Mouse (Mus musculus) retina, adult 2 months (tissue): ENCODE measurements around the gene Cd4.

Source experiments
- DNase-seq: peaks from one replicate; pipeline ENCODE4 v3.0.0-alpha.2; 2012; ENCODE audit warnings: low read depth, low spot score

Cd4 gene

GRCm38 (mm10) chr6:124887986-124888385 lies at the start of gene Cd4:
TSS of gene Cd4 (minus strand) at chr6:124888221.
- no peak for DNase-seq

- DNase-seq = no peak
Measured at GRCm38 (mm10) chr6:124937493-124937892, 49.5 kb upstream of the Cd4 start.

DNA sequence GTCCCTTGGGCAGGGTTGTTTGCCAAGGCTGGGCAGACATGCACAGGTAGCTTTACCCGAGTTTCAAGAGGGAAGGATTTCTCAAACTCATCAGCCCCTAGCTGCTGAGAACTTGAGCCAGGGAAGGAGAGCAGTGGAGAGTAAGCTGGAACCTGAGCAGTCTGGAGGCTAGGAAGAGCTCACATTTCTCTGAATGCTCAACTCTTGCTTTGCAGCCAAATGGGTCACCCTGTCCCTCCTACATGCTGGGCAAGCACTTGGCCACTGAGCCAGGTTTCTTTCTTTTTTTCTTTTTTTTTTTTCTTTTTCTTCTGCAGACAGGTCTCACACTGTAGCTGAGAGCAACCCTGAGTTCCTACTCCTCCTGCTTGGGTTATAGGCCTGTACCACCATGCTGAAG lies 48.7 kb upstream of the Cd4 start:
- no peak for DNase-seq

- no peak for DNase-seq
Measured at GRCm38 (mm10) chr6:124934670-124935069, 46.6 kb upstream of the Cd4 start.

- no peak for DNase-seq
Measured at GRCm38 (mm10) chr6:124933127-124933526, 45.1 kb upstream of the Cd4 start.

DNA sequence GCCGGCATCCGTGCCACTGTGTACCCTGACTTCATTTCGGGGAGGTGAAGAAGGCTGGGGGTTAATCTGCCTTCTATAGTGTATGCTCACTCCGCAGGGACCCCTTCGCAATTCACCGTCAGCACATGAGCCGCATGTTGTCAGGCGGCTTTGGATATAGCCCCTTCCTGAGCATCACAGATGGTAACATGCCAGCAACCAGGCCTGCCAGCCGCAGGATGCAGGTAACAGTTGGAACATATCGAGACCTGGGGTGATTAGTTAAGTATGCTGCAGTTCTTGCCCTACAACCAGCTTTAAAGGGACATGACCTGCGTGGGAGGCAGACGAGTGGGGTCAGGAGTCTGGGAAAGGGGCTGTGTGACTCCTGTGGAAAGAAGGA lies 44.3 kb upstream of the Cd4 start:
- no peak for DNase-seq

- DNase-seq = no peak
Measured at GRCm38 (mm10) chr6:124931525-124932313, 43.7 kb upstream of the Cd4 start.

DNA sequence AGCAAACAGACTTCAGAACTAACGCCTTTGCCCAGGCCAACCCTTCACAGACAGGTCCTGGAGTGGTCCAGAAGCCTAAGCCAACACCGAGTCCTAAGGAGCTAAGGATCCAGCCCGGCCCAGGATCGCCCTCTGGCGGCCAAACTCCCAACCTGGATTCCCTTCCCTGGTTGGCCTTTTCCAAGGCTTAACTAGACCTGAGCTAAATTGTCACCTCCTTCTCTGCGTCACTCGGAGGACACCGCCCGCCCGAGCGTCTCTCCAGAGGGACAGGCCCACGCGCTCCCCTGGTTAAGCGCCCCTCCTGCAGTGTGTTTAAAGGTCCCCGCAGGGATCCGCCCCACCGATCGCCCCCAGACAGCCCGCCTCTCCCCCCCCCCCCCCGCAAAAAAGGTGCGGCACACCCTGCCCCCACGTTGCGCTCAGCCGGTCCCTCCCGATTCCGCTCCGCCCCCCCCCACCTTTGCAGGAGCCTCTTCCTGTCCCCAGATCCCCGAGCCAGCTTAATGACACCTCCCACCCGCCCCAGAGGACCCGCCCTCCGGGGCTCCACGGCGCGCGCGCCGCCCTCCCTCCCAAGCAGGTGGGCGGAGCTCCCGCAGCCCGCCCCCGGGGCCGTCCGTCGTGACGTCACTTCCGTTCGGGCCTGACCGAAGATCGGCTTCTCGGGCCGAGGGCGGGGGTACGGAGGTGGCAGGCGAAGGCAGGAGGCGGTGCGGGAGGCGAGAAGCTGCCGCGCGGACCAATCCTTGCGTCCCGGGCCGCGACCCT lies 42.9 kb upstream of the Cd4 start, which contains the start of gene Mlf2:
Mlf2 (plus strand) TSS at position 633 of the 771 bp plus-strand sequence.
- peak; percentile 97 for DNase-seq

- no peak for DNase-seq
Measured at GRCm38 (mm10) chr6:124930231-124930630, 42.2 kb upstream of the Cd4 start.

- no peak for DNase-seq
Measured at GRCm38 (mm10) chr6:124925941-124926340, 37.9 kb upstream of the Cd4 start.

DNA sequence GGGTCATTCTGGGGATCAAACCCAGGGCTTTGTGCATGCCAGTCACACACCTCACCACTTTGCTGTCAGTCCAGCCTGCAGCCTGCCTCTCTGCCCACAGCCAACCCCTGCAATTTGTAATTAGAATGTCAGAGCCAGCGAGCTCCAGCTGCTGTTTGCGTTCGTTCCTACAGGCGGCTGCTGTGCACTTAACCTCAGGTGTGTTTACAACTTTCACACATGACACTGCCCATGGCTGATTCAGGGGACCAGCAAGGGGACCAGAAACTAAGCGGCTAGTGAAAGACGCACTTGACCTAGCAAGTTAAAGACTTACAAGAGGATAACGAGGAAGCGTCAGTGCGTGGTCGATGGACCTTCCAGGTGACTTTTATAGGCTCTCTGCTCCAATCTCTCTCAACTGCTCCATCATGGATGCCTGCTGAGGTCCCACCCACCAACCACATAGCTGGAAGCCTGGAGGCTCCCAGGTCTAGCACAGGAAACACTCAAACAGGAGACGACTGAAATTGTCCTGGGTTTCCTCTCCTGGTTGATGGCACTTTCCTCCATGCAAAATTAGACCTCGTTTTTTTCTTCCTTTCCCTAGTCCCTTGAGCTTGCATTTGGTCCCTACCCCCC lies 37.3 kb upstream of the Cd4 start:
- DNase-seq = no peak

DNA sequence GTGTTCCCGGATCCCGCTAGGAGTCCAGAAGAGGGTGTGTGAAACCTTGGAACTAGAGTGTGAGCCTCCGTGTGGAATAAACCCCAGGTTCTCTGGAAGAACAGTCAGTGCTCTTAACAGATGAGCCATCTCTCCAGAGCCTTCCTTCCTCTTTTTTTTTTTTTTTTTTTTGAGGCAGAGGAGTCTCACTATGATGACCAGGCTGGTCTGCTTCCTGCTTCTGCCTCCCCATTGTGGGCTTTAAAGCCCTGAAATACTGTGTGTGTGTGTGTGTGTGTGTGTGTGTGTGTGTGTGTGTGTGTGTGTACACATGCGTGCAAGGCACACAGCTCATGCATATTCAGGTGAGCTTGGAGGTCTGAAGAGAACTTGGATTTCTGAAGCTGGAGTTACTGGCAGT lies 33.5 kb upstream of the Cd4 start:
- no peak for DNase-seq

DNA sequence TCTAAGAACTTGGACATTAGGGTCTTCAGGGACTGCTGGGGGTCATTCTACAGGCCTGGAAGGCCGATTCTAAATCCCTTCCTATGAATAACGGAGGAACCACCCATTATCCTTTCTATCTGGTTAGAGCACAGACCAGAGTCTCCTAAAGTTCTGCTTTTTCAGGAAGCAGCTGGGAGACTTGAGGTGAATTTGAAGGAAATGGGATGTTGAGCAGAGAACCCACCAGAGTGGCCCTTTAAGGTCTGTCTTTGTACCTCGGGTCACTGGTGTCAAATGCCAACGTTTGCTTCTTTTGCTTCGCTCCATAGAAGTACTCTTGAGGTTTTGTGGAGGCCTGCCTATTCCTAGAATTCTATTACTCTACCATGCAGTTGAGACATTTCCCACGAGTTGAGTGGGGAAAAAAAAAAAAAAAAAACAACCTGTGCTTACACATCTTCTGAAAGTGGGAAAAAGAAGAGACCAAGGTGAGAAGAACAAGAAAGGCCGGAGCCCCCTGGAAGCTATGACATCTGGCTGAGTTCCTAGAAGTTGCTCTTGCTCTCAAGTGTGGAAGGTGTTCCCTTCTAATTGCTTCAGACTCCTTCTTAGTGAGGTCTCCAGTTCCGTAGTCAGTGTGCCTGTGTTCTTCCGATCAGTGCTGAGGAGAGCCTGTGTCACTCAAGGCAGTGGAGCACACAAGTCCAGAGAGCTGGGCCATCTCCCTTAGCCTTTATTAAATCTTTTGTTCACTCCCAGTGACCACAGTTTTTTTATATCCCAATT lies 32.5 kb upstream of the Cd4 start:
- no peak for DNase-seq

DNA sequence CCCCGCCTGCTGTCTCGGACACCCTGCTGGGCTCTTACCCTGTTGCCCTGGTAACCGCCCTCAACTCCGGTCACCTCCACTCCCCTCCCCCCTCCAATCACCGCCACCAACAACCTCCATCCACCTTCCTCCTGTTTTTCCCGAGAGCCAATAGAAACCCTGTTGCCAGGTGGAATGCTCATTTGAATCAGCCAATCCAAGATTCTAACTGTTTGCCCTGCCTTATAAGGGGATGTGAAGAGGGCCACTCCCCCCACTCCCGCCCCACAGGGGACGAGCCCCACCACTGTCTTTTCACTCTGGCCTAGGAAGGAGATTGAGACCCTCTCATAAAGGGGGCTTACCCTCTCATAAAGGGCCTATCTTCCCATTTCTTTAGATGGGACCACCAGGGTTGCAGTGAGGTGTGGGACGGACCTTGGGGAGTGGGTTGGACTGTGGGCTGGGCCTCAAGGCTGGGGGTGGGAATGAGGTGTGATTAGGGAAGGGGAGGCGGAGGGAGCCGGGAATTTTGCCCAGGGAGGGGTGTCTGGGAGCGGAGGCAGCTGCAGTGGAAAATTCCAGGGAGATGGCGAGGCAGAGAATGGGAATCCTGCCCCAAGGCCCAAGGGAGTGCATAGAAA lies 31.8 kb upstream of the Cd4 start, which contains the start of gene Ptms:
Ptms (minus strand) TSS at position 409 of the 623 bp plus-strand sequence.
- DNase-seq = peak; percentile 67

DNA sequence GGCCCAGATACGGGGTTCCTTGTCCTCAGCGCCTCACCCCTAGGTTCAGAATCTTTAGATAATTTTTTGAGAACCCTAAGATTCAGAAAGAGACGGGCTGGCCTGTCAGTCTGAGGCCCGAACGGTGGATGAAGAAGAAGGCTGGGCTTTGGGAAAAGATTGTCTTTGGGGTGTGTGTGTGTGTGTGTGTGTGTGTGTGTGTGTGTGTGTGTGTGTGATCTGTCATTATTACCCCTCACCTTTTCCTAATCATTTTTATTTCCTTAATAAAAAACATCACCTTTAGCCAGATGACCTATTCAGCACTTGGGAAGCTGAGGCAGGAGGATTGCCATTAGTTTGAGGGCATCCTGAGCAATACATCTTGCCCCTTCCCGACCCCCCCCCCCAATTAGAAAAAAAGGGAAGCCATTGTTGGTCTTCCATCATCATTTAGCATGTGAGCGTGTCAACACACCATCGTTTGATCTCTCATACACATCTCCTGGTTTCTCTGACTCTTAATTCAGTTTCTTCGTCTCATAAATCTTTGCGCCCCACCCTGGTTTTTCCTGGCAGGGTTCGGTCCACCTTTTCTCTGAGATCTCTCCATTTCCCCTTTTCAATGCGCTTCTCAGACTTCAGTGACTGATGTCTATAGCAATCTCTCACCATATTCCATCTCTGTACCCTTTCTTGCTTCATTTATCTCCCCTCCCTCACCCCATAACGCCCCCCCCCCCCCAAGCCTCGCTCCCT lies 31.0 kb upstream of the Cd4 start:
- DNase-seq = no peak

GRCm38 (mm10) chr6:124918331-124918690 lies 30.3 kb upstream of the Cd4 start:
- no peak for DNase-seq

GRCm38 (mm10) chr6:124917518-124918330 lies 29.7 kb upstream of the Cd4 start:
- peak; percentile 65 for DNase-seq

GRCm38 (mm10) chr6:124916695-124917517 lies 28.9 kb upstream of the Cd4 start:
- peak; percentile 80 for DNase-seq
